Mouse (Mus musculus): ENCODE results near the gene Insrr.
"Not testable (repeated sequence)": the region's sequence is repeated elsewhere in the genome, so short reads cannot be mapped to it uniquely, and the experiment has no call there.

Gene Insrr

DNA sequence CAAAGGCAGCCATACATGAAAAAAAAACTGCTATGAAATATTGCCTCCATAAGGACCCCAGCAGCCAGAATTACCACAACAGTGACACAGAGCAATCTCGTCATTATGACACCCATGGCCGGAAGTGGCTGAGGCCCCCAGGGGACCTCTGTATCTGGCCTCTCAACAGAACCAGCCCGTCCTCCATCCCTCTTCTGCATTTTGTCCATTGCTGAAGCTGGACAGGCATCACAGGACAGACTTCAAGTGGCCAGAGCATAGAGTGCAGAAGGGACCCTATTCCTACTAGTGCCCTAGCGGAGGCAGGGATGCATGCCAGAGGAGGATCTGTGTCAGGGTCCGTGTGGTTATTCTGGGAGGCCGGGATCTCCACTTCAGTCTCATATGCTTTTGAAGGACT, 19.4 kb downstream of the Insrr start:
- in situ Hi-C loops (cut with MboI; ENCODE audit: low pct_unique_long_range_greater_than_20kb in 1 of 2, low sequenced_read_pairs in 2 of 2, unreplicated experiment in 1 of 2): no loop called here

DNA sequence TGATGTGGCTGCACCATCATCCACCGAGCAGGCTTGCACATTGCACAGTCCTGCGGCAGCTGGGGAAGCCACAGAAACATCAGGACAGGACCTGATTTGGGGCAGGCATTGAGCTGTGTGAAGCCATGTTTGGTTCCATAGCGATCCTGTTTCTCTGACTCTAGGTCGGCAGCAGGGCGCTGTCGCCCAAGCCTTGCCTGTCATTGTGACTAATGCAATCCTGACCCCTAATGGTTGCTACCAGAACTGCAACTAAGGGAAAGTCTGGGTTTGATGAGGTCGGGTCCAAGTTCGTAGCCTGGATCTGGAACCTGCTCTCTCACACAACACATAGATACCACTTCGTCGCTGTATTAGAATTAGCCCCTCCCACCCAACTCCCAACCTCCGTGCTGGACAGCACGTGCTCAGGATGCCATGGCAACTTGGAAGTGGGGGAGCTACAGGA, 19.9 kb downstream of the Insrr start:
- in situ Hi-C loops (cut with MboI; ENCODE audit: low pct_unique_long_range_greater_than_20kb in 1 of 2, low sequenced_read_pairs in 2 of 2, unreplicated experiment in 1 of 2): no loop called here

DNA sequence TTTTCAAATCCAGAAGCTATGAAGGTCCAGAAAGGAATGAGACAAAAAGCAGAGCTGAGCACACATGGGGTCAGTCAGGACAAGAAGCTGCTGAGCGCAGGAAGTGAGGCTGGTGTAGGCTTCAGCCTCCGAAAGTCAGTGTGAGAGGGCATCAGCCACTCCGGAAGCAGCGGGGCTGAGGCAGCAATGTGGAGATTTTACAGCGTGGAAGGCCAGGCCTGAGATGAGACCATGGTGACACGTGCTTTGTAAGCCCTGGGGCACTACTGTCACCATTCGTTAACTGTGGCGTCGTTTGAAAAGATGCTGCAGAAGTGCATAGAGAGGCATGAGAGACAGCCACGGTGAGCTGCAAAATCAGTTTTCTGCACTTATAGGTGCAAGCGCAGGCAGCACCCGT, 21.5 kb downstream of the Insrr start:
- in situ Hi-C loops (cut with MboI; ENCODE audit: low pct_unique_long_range_greater_than_20kb in 1 of 2, low sequenced_read_pairs in 2 of 2, unreplicated experiment in 1 of 2): no loop called here

DNA sequence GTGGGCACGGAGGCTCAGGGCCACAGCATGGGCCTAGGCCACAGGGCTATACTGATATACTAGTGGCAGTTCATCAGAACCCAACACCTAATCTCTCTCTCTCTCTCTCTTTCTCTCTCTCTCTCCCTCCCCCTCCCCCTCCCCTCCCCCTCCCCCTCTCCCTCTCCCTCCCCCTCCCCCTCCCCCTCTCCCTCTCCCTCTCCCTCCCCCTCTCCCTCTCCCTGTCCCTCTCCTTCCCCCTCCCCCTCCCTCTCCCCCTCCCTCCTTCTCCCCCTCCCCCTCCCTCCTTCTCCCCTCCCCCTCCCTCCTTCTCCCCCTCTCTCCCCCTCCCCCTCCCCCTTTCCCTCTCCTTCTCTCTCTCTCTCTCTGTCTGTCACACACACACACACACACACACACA, 27.5 kb downstream of the Insrr start, which contains the start of gene Pear1:
Gene Pear1, minus strand, starts transcription at position 101 of the 400 bp plus-strand sequence.
- in situ Hi-C loops (cut with MboI; ENCODE audit: low pct_unique_long_range_greater_than_20kb in 1 of 2, low sequenced_read_pairs in 2 of 2, unreplicated experiment in 1 of 2): not testable (repeated sequence)

DNA sequence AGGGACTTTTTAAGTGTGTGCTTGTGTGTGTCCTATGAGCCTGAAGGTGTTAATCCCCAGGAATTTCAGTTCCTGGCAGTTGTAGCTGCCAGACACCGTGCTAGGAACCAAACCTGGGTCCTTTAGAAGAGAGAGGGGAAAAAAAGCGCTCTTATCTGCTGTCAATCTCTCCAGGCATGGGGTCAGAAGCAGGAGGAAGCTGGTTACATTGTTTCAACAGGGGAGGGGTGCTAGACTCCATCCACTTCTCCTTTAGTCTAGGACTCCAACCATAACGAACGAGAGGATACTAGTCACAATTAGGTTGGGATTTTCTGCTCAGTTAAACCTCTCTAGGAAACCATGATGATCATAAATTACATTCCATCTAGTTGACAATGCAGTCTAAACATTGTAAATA, 31.7 kb downstream of the Insrr start:
- in situ Hi-C loops (cut with MboI; ENCODE audit: low pct_unique_long_range_greater_than_20kb in 1 of 2, low sequenced_read_pairs in 2 of 2, unreplicated experiment in 1 of 2): no loop called here

DNA sequence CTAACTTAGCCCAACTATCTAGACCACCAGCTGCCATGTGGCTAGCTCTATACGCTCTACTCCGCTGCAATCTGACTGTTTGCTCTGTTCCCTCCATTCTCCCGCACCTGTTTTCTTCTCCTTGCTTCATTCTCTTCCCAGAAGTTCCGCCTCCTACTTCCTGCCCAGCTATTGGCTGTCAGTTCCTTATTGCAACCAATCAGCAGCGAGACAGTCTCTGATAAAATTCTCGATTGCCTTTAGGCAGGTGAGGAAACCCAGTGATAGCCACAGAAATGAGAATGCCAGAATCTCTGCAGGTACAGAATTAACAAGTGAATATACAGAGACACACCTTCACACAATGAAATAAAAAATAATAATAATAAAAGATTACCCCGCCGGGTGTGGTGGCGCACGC, 32.3 kb downstream of the Insrr start:
- in situ Hi-C loops (cut with MboI; ENCODE audit: low pct_unique_long_range_greater_than_20kb in 1 of 2, low sequenced_read_pairs in 2 of 2, unreplicated experiment in 1 of 2): no loop called here

DNA sequence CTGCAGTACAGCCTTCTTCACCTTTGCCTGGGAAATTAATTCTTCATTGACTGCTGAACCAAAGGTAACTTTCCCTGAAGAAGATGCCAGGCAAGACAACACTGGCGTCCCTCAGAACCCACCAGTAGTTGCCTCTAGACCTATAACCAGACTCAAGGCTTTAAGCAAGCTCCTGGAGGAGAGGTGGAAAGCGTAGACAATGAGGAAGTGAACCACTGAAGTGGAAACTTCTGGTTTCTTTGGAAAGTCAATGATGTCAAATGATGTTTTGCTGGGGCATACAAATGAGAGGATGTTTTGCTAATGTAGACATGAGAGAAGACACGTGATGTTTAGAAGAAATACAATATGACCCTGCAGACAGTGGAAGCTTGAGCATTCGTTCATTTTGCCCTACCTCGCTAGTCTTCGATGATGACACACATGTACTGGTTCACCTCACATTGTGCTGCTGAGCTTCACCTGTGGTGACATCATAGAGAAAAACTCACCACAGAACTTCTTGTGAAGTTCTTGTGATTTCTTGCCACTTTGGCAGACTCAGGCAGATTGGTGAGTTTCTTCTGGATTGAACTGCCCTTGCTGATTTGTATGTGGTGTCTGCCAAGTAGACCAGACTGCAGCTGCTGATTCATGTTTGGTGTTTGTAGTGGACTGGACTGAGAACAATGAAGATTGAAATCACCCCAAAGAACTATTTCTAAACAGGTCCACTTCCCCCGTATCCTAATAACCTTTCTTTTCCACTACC, 35.5 kb downstream of the Insrr start:
- in situ Hi-C loops (cut with MboI; ENCODE audit: low pct_unique_long_range_greater_than_20kb in 1 of 2, low sequenced_read_pairs in 2 of 2, unreplicated experiment in 1 of 2): no loop called here

DNA sequence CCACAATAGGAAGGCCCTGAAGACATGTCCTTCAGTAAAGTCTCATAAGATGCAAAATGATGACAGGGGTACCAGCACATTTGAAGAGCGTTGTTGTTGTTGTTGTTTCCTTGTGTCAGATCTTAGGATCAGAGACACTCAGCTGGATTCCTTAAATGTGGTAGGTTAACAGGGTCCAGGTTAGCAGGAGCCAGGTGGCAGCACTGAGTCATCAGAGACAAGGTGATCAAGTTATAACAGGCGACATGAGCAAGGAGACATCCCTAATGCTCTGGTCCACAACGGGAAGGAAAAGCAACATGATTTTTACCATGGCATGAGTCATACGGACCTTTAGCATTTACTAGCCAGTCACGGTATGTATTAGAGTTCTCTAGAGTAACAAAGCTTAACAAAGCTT, 36.7 kb downstream of the Insrr start:
- in situ Hi-C loops (cut with MboI; ENCODE audit: low pct_unique_long_range_greater_than_20kb in 1 of 2, low sequenced_read_pairs in 2 of 2, unreplicated experiment in 1 of 2): no loop called here

DNA sequence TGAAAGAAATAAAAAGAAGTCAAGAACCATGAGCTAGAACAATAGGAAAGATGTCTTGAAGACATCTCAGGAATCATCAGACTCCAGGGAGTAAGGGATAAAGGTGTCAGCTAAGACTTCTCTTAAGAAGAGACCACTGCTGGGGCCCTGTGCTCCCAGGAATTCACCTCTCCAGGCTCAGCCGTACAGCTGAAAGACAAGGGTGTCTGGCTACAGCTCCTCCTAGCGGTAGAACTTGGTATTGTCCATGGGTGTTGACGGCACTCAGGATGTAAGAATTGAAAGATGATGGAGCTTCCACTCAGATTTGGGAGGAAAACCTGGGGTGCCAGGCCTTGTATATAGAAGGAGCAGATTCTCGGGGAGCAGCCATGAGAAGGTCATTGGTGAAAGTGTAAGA, 41.9 kb downstream of the Insrr start:
- in situ Hi-C loops (cut with MboI; ENCODE audit: low pct_unique_long_range_greater_than_20kb in 1 of 2, low sequenced_read_pairs in 2 of 2, unreplicated experiment in 1 of 2): no loop called here

DNA sequence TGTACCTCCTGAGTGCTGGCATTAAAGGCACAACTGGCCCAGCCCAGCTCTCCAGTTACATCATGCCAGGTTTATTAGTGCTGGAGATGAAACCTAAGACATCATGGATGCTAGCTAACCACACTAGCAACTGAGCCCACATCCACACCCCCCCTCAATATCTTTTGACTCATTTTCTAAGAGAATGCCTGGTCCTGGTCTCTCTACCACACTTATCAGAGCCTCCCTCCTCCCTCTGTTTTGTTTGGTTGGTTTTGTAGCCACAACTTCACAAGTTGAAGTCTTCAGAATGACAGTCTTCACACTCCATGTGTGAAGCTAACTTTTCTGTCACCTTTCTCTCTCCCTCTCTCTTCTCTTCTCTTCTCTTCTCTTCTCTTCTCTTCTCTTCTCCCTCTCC, 44.1 kb downstream of the Insrr start:
- in situ Hi-C loops (cut with MboI; ENCODE audit: low pct_unique_long_range_greater_than_20kb in 1 of 2, low sequenced_read_pairs in 2 of 2, unreplicated experiment in 1 of 2): no loop called here

DNA sequence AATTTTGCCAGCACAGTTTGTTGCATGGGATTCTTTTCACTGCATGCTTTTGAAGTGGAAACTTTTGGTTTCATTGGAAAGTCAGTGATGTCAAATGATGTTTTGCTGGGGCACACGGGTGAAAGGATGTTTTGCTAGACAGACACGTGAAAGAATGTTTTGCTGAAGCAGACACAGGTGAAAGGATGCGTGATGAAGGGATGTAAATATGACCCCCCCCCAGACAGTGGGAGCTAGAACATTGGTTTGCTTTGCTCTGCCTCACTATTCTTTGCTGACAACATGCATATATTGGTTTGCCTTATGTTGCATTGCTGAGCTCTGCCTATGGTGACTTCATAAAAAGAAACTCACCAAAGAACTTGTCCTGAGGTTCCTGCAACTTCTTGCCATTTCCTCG, 48.2 kb downstream of the Insrr start:
- in situ Hi-C loops (cut with MboI; ENCODE audit: low pct_unique_long_range_greater_than_20kb in 1 of 2, low sequenced_read_pairs in 2 of 2, unreplicated experiment in 1 of 2): no loop called here

DNA sequence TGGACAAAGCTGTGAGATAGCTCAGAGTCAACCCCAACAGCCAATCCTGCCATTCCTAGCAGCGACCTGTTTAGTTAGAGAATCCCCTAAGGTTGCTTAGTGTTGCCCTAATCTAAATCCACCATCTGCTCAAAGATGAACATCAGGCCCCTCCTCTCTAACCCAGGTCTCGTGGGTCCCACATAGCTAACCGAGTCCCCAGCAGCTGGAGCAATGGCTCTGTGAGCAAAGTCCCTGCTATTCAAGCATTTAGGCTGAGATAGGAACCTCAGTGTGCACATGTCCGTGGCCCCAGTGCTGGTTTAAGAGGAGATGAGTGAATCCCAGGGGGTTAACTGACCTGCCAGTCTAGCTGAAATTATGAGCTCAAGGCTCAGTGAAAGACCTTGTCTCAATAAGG, 49.4 kb downstream of the Insrr start:
- in situ Hi-C loops (cut with MboI; ENCODE audit: low pct_unique_long_range_greater_than_20kb in 1 of 2, low sequenced_read_pairs in 2 of 2, unreplicated experiment in 1 of 2): no loop called here

DNA sequence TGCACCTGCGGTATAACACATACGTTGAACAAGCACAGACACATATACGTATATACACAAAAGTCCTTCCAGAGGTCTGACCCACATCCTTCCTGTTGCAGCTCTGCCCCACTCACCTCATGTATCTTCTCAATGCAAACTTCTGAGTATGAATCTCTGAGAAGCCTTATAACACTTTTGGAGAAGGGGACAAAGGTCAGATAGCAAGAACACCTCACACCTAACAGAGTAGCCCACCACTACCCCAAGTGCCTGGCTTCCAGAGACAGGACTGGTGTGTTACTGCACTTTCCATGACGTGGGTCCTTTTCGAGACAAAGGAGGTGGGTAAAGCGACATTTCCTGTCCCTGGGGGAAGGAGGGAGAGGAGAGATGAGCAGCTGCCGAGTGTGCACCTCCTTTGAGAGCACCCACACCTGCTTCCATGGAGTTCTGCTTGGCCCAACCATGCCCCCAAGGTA, 49.9 kb downstream of the Insrr start, which contains the start of gene Sh2d2a:
Gene Sh2d2a, plus strand, starts transcription at position 106 of the 461 bp plus-strand sequence.
- in situ Hi-C loops (cut with MboI; ENCODE audit: low pct_unique_long_range_greater_than_20kb in 1 of 2, low sequenced_read_pairs in 2 of 2, unreplicated experiment in 1 of 2): no loop called here

DNA sequence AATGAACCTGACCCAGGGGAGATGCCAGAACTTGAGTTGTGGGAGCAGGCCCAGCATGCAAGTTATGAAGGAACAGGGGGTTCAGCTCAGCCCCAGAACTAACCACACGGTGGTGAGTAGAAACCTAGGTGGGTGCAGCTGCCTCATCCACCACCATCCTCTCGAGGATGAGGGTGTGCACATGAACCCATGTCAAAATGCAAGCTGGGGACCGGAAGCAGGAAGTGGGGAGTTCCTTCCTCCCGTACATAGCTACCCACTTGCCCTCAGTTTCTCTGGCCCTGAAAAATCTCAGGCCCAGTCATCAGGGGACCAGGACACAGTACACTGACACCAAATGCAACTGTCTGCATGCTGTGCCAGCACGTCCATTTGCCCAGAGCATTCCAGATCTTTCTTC, 50.9 kb downstream of the Insrr start:
- in situ Hi-C loops (cut with MboI; ENCODE audit: low pct_unique_long_range_greater_than_20kb in 1 of 2, low sequenced_read_pairs in 2 of 2, unreplicated experiment in 1 of 2): no loop called here

DNA sequence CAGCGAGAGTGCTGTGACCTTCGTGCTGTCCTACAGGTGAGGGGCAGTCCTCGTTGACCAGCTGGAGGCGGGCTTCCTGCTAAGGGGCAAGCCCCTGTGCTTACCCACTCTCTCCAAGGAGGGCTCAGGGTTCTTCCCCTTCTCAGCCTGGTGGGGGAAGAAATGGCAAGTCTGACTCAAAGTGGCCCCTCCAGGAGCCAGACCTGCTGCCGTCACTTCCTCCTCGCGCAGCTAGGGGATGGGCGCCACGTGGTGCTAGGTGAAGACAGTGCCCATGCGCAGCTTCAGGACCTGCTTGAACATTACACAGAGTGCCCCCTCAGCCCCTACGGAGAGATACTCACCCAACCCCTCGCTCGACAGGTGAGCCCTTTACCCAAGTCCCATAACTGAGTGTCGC, 52.4 kb downstream of the Insrr start:
- in situ Hi-C loops (cut with MboI; ENCODE audit: low pct_unique_long_range_greater_than_20kb in 1 of 2, low sequenced_read_pairs in 2 of 2, unreplicated experiment in 1 of 2): no loop called here

DNA sequence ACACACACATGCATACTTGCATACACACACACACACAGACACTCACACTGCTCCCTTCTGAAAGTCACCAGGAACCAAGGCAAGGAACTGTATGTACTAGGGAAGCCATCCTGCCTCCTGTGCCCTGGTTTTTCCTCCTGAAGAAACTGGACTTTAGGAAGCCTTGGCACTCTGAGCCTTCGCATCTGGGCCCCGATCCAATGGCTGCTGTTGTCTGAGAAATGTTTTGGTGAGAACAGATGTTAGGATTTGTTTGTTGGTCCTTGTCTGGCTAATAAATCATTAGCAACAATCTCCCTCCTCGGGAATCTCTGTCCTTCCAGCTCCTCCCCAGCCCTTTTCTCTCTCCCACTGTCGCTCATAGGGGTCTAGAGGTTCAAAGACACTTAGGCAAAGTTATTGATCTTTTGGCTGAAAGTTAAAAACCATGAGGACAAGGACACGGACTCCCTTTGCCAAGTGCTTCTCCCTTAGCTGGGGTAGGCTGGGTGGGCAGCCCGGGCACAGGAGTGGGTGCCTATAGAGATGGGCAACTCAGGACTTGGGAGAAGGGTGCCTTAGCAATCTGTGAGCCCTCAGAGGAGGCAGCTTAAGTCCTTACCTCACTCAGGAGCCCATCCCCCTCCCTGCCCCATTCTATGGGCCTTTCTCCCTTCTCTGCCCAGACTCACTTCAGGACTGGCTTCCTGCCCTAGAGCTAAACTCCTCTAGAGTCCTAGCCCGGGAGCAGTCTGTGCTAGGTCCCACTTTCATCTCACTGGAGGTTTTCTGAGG, 58.2 kb downstream of the Insrr start:
- in situ Hi-C loops (cut with MboI; ENCODE audit: low pct_unique_long_range_greater_than_20kb in 1 of 2, low sequenced_read_pairs in 2 of 2, unreplicated experiment in 1 of 2): no loop called here

DNA sequence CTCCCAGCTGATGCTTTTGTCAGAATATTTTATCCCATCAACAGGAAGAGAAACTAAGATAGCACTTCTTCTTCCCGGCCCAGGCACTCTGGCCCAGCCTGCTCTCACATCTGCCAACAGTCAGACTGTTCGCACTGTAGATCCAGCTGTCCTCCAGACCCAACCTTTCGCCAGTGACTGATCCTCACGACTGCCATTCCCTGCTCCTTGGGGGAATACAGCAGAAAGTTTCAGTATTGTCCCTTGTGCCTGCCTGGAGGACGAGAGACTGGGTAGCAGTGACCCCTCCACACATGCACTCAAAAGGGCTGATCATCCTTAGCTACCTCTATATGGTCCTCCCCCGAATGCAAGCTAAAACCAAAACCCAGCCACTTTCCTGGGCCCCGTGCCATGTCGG, 59.2 kb downstream of the Insrr start:
- in situ Hi-C loops (cut with MboI; ENCODE audit: low pct_unique_long_range_greater_than_20kb in 1 of 2, low sequenced_read_pairs in 2 of 2, unreplicated experiment in 1 of 2): no loop called here

DNA sequence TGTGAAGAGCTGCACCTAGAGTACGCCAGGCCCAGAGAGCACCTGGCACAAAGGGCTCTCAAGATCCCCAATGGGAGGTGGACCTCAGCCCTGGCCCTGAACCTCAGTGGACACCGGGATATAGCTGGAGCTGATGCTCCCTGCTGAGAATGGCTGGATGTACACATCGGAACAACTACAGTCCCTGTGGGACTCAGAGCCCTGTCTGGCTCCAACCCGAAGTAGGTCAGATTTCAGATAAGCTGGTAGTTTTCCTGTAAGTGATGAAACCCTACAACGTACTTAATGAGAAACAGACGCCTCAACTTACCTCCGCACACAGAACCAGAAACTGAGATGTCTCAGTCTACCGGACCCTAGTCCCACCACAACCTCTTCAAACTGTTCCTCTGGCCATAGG, 60.9 kb downstream of the Insrr start:
- in situ Hi-C loops (cut with MboI; ENCODE audit: low pct_unique_long_range_greater_than_20kb in 1 of 2, low sequenced_read_pairs in 2 of 2, unreplicated experiment in 1 of 2): no loop called here

DNA sequence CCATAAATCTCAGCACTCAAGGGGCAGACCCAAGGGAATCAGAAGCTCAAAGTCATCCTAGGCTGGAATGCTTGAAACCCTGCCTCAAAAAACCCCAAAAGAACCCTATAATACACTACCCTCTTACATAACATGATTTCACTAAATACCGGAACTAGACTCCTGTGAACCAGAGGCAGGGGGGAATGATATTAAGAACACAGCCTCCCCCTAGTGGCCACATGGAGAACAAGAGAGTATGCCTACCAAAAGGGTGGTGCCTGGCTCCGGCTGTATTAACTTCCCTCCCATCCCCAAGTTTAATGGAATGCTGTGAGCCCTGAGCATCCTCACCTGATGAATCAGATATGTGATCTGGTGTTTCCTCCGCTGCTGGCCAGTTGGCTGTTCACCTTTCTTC, 63.1 kb downstream of the Insrr start:
- in situ Hi-C loops (cut with MboI; ENCODE audit: low pct_unique_long_range_greater_than_20kb in 1 of 2, low sequenced_read_pairs in 2 of 2, unreplicated experiment in 1 of 2): no loop called here

DNA sequence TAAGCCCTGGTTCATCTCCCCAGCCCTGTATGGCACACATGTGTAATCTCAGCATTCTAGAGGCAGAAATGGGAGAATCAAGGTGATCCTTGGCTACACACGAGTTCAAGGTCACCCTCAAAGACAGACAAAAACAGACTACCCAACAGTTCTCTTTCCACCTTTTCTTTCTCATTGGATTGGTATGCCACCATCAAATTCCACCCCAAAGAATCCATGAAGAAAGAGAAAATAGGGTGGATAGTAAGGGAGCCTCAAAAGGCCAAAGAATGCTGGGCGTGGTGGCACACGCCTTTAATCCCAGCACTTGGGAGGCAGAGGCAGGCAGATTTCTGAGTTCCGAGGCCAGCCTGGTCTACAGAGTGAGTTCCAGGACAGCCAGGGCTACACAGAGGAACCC, 67.4 kb downstream of the Insrr start:
- in situ Hi-C loops (cut with MboI; ENCODE audit: low pct_unique_long_range_greater_than_20kb in 1 of 2, low sequenced_read_pairs in 2 of 2, unreplicated experiment in 1 of 2): not testable (repeated sequence)
